Mouse (Mus musculus) A20 (cell line): Measurements from ENCODE around the gene Galntl6.
A peak's percentile ranks its signal among the peaks of the same experiment; 100 is the strongest.

Experiments used
- DNase-seq: peaks from one replicate; pipeline ENCODE4 v3.0.0-alpha.2; 2011; ENCODE audit warnings: low read depth, low spot score

The Galntl6 gene

DNA sequence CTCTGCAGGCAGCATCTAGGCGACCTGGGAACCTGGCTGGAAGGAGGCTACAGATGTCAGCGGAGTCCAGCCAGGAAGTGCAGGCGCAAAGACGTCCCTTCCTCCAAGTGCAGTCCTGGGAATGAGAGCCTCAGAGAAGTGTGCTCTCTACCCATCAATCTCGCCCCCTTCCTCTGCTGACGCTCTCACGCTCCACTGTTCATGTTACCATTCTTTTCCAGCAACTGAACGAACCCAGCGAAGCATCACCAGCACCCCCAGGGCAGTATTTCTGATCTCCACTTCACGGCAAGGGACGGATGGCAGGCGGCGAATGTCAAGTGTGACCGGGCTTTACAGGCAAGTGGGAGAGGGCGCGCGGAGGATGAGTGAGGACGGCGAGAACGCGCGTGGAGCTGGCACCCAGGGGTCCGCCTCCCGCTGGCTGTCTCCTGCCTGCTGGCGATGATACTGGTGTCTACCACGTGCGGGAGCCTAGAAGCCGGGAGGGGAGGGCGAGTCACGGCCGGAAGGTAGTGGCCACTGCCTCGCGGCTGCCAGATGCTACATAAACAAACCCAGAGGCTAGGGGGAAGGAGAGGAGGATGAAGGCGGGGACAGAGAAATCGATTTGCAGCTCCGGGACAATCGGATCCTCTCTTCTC is at the start of gene Galntl6:
Galntl6 (minus strand) TSS at position 445 of the 644 bp plus-strand sequence.
- DNase-seq, result no peak

DNA sequence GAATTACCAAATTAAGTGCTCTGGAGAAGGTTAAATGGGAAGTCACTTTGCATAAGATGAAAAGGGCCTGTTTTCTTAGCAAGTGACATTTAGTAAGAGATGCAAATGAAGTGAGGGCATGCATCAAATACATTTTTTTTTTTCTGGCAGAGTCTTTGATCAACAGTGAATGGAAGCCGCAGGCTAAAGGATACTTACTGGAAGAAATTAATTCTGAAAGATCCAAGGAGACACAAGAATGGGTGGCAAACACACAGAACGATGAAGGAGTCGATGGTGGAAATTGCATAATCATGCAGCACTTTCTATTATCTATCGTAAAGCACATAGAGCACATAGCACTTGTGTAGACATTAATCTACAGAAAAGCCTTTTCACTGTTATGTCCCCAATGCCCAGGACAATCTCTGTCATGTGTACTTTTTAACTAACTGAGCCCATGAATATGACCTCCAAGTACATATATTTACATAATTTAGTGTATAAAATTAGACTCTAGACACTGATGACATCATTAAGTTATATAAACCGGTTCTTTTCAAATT is 44.8 kb upstream of the Galntl6 start:
- DNase-seq, result no peak

DNA sequence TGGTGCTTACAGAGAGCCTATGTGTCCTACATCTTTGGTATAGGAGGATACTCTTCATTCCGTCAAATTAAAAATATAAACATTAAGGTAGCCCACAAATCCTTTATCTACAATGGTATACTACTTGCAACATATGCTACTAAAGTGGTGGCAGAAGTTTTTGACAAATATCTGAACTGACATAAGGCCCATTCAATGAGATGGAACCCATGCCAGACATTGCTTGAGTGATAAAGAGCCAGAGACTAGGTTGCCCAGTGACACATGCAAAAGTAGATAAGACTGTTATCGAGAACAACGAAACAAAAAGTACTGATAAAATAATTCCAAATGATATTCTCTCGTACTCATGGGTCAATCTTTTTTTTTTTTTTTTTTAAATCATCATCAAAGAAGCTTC is 31.3 kb upstream of the Galntl6 start:
- no peak for DNase-seq

DNA sequence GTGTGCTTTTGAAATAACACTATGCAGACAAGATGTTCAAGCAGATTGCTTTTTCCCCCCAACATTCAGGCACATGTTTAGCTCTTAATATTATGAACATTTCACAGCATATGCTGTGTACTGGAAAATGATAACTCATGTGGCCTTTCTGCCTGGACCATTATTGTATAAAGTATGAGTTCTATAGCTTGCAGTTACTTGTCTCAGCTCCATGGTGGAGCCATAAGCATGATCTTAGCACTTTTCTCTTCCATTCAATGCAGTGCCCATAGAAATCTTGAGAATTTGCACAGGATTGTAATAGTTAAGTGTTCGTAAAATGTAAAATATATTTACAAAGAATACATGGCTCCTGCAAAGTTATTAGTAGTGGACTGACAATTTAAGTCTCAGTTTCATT is 18.6 kb upstream of the Galntl6 start:
- peak; percentile 23 for DNase-seq

DNA sequence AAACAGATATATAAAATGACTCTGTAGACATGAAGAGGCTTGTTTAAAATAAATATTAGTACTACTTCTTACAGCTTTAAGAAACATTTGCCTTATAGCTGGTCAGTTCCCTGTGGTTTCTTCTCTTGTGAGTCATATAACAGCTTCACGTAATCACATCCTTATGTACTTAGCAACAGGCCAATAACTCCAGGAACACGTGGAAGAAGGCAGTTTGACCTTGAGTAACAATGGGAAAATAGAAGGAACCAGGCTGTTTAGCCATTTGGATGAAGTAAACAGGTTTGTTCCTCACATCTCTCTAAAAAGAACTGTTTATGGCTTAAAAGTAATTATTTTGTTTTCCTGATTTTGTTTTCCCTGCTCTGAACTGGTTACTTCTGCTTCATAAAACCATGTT is 2.7 kb upstream of the Galntl6 start:
- DNase-seq, result no peak

DNA sequence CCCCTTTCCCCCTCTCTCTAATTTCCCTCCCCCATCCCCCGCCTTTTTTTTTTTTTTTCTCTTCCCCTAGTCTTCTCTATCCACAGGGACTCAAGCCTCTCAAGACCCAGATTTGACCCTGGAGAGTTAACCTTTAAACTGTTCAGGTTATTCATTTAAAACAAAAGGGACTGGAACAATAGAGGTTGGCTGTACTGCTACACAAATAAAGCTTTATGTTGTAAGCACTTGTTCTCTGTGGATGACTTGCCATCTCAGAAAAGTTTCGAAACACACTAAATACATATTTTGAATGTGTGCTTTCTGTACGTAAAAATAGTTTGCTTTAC is 1.2 kb upstream of the Galntl6 start:
- no peak for DNase-seq

DNA sequence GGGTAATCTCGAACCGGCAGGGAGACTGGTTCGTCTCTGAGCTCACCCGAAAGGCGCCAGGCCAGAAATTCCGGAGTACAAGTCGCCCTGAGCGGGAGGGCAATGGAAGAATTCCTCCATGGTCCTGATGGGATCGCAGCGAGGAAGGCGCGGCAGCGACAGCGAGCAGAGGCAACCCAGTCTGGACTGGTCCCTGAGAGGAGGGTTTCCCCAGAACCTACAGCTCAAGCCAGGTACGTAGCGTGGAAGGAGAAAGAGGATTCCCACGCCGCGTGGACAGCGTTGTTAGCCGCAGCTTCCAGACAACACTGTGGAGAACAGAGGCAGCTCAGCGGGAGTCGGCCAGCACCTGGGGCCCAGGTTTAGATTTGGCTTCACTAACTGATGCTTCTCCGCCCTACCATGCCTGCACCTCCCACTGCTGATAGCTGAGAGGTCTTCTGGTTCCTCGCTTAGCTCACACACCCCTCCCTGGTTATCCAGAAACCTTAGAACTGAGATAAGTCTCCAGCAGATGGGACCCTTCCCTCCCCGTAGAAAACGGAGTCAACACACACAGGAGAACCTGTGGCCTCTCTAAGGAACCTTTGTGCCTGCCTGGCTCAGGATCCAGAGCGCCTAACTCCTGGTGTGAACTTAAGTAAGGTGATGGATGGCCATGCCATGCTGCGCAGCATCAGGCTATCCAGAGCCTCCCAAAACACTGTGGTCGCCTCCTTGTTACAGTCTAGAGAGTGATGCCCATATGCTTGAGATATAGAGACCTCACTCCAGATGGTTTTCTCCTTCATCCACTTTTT is 600 bp upstream of the Galntl6 start:
- DNase-seq, result no peak

DNA sequence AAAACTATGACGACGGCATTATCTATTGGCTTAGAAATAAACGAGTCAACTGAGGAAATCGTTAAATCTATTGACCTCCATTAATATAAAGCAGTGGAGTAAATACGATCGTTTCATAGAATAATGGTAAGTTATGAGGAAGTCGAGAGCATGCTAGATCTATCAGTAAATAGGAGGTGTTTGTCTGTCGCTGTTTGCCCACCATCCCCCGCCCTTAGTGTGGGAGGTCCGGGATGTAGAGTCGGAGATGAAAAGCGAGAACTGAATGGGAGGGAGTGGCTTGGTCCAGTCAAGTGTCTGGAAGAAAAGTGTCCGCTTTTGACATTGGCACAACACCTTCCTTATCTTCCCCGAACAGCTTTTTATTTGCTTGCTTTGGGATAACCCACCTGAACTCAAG is 763 bp downstream of the Galntl6 start, which contains the start of gene BC030500:
BC030500 (plus strand) TSS at position 79 of the 400 bp plus-strand sequence.
- no peak for DNase-seq

DNA sequence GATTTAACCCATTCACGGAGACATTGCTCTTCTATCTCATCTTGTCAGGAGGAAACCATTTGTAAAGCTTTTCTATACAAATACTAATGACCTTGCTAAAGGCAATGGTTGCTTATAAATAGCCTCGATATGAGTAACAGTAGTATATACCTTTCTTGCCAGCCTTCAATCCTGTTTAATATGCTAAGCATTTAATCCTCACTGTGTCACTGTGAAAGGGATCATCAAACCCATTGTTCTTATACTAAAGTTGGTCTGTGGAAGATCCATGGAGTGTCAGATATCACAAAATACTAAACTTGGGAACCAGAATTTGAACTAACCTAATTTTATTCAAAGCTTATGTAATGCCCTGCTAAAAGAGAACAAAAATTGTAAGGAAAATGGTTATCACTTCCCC is 8.0 kb downstream of the Galntl6 start:
- DNase-seq, result no peak

DNA sequence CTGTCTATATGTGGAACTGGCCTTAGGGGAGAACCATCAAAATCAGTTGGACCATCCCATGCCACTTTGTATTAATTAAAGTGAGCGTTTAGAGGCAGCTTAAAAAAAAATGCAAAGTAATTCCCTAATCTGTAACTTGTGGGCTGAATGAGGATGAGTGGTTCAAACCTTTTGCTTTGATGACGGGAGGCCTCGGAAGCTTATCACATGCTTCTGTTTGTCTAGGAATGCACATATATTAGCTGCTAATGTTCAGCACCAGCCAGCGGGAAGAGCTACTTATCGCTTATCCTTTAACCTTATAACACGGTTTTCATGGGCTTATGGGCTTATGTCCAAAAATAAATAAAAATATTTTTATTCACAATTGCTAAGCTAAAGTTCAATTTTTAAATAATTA is 16.5 kb downstream of the Galntl6 start:
- DNase-seq, result no peak

DNA sequence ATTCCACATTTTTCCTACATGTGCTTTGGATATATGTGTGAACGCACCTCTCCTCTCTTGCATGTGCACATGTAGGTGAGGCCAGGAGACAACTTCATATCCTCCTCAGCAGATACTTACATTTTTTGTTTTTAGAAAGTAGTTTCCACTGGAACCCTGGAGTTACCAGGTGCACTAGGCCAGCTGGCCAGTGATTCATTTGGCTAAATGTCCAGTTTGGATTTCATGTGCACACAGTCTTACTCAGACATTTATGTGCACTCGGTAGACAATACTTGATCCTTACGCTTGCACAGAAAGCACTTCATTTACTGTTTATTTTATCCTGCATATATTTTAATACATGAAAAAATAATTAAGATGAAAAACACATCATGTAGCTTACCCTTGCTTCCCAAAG is 21.8 kb downstream of the Galntl6 start:
- no peak for DNase-seq

DNA sequence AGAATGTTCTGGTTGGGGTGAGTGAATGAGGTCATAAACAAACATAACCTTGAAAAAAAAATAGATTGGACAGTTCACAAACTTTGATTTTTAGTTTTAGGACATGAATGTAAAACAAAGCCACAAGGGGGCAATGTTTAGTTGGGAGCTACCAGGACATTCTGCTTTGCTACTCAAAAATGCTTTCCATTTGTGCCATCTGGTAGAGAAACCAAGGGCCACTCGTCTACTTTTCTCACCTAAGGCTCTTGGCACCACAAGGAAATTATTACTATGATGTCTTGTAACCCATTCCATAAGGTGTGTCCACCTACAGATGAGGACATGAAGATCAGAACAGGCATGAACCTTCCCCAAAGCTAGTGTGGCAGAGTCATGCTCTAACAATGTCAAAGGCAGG is 26.0 kb downstream of the Galntl6 start:
- DNase-seq, result peak; percentile 32

DNA sequence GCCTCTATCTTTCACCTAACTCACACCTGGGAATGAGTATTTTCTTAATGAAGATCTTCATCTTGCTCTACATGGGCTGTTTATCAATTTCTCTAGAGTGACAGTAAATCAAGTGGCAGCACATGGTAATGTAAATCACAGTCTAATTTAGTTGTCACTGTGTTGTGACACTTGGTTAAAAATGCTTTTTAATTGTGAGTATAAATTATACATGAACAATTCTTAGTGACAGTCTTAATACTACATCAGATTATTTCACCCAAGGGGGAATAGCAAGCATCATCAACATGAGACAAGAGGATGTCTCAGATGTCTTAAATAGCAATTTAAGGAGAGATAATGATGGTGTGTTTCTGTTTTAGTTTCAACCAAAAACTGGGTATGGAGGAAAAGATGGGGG is 88.1 kb downstream of the Galntl6 start:
- DNase-seq, result no peak

DNA sequence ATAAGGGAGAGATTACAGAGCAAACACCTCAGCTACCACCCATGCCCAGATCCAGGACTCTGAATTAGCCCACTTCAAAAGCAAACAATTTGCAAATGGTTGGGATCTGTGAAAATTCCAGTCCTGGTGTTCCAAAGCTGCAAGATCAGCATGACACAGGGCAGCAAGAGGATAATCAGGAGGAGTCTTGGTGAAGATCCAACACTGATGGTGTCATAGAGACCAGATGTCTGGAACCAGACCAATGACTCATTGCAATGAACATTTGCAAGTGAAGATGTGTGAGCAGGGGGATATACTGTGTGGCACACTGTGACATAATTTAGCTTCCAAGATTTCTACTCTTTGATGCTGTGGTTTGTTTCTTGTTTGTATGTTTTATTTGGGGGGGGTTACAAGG is 107.2 kb downstream of the Galntl6 start:
- no peak for DNase-seq

DNA sequence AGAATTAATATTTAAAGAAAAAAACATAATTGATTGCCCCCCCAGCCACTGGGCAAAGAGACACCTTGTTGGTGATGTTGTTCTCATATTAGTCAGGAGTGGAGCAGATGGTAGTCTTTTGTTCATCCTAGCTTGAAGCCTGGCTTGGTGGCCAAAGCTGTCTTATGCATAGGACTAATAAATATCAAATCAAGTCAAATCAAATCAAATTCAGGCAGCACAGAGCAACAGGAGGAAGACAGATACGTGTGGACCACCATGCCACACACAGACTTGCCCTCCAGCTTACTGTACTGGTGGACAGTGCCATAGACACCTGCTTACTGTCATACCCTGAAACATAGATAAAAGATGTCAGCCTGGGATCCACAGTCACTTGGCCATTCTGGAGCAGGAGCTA is 110.6 kb downstream of the Galntl6 start:
- no peak for DNase-seq

DNA sequence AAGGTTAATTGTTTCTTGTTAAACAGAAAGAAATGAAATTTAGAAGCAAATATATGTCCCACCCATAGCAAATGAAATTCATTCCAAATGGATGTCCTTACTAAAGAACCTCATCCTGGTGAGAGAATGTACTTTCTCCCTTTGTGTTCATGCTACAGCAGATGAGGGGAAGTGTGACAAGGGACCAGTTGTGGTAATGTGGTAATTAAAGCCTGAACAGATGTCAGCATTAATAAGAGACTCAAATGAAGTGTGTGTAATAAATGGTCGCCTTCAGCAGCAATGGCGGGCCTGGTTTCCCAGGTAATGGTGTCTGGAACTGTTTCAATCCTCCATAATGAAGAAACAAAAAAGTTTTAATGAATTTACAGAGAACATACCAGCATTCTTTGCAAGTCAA is 158.7 kb downstream of the Galntl6 start:
- no peak for DNase-seq

DNA sequence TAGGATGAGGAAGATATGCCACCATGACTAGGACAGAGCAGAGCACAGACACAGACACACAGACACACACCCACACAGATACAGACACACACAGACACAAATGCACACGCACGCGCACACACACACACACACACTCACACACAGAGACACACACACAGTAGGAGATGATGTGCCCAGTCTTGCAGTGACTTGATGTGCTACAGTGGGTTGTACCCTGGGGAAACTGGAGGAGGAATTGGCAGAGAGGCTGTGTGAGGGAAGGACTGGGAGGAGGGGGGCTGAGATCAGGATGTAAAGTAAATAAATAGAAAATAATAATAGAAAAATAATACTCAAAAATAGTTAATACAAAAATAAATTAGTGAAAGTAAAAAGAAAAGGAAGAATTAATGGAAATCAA is 174.5 kb downstream of the Galntl6 start:
- no peak for DNase-seq

DNA sequence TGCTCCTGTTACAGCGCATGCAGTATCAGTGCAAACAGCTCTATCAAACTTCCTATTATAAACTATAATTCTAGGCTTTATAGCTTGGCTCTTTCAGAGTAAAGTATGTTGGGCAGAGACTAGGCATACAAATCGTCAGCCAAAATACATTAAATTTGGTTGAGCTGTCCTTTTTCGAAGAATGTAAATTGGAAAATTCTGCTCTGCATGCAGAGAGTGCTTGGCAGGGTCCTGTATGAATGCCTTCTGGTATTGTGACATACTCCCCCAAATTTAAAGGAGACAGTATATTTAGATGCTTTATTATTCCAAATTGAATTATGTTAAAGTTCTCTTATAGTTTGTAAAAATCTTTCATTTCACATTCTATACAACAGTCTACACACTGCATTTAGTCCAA is 220.7 kb downstream of the Galntl6 start:
- no peak for DNase-seq

DNA sequence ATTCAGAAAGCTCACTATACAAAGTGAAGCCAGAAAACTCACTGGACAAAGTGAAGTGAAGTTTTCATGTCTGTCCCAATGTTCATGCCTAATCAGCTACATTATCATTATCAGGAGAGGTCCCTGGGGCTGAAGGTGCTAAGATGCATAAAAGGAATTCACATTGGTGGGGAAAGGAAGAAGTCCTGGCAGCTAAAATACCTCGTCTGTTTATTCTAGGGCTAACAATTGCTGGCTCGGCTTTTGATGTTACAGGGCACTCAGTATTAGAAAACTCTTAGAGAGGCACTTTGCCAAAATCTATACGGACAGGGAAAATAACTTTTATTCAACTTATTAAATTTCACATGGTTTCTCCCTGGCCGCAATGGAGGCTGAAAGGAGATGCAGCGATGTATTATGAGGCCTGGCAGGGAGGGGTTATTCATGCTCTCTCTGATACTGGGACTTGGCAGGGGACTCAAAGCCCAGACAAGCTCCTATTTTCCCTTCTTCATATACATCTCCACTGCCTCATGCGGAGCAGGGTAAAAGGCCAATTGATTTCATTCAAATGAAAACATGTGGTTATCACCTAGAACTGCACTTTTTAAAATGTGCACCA is 234.5 kb downstream of the Galntl6 start:
- no peak for DNase-seq

DNA sequence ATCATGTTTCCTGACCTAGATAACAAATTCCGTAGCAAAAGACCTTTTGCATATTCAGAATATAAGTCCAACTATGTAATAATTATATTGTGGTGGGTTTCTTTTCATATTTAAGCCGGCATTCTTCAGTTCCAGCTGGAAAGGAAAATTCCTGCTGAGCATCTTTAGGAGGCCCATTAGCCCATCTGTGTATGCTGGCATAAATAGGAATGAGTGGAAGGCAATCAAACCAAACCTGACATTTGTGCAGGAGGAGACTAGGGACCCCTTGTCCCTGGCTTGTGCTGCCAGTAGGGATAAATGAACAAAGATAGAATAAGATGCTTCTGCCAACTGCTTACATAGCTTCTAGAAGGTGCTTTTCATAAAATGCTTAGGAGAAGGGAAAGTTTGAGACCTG is 243.4 kb downstream of the Galntl6 start:
- DNase-seq, result no peak

DNA sequence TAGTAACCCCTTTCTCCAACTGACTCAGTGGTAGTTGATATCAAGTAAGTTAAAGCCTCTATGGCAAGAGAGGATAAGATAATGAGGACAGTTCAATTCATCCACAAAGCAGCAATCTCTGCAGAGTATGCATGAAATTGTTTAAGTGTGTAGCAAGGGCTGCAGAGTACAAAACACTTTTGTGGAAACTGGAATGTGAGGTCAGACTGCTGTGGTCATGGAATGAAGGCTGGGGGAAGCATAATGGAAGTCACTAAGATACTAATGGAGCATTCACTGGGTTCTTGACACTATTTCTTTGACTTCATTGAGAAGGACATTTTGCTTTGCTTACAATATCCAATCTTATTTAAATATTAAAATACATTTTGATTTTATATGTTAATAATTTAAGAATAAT is 252.4 kb downstream of the Galntl6 start:
- DNase-seq, result no peak

DNA sequence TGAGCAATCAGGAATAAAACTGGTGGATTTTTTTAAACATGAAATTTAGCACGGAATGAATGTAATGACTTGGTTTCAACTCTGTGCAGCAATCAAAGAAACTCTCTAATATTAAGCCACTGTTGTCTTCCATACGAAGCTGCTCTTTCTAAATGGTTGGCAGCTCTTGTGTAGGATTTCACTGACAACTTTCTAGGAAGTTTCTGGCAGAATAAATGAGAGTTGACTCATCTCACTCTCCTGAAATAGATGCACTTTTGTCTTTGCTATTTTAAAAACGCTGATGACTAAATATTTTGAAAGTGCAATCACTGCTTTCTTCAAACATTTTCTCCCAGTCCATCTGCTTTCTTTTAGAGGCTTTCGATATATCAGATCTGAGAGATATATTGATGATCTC is 256.8 kb downstream of the Galntl6 start:
- no peak for DNase-seq

DNA sequence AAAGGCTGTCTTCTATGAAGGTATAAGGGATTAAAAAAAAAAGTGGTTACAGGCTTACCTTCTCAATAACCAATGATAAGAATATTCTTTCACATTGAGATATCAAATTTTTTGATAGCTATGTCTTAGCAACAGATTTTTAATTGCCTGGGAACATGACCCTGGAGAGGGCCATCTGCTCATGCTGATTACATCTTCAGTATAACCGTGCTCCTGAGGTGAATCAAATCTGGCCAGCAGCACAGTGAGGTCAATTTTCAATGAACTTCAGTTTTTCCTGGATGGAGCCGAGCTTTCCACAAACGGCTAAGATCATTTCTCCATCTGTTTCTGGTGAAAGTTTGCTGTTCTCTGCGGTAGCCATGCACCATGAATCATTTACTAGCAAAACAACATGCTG is 306.0 kb downstream of the Galntl6 start:
- no peak for DNase-seq
